Mouse (Mus musculus): Measurements from ENCODE around the gene Olfr960. TPM values are rescaled to one million over a fixed set of nuclear protein-coding genes. Genes with fewer than 3 reads are reported as not detected.

Olfr960 gene
- total RNA-seq, 2 experiments from 2014 or later: not detected

Other genes starting within 250 kb of the Olfr960 start
- not detected for gene Olfr951, start 234.0 kb upstream of the Olfr960 start, total RNA-seq (2021)
- gene Olfr952, start 194.2 kb upstream of the Olfr960 start, total RNA-seq (2021): not detected
- gene Olfr954, start 164.7 kb upstream of the Olfr960 start, total RNA-seq (2021): not detected
- not detected for gene Olfr955, start 149.4 kb upstream of the Olfr960 start, total RNA-seq (2021)
- gene Olfr44, start 127.4 kb upstream of the Olfr960 start, total RNA-seq (2021): not detected
- gene Olfr957, start 105.6 kb upstream of the Olfr960 start, total RNA-seq (2021): not detected
- gene Olfr958, start 67.3 kb upstream of the Olfr960 start, total RNA-seq (2021): not detected
- not detected for gene Olfr959, start 45.8 kb upstream of the Olfr960 start, total RNA-seq (2021)
- 1 to 10 TPM; 6.6 to 7.9 TPM for gene AW551984, start 17.0 kb upstream of the Olfr960 start, total RNA-seq (2021)
- gene Olfr148, start 10.7 kb upstream of the Olfr960 start, total RNA-seq (2021): not detected
- gene Olfr961, start 23.7 kb downstream of the Olfr960 start, total RNA-seq (2021): not detected
- not detected for gene Olfr963, start 45.8 kb downstream of the Olfr960 start, total RNA-seq (2021)
- not detected for gene Olfr149, start 85.7 kb downstream of the Olfr960 start, total RNA-seq (2021)
- not detected for gene Olfr965, start 90.0 kb downstream of the Olfr960 start, total RNA-seq (2021)
- gene Olfr150, start 109.6 kb downstream of the Olfr960 start, total RNA-seq (2021): not detected
- gene Olfr967, start 124.9 kb downstream of the Olfr960 start, total RNA-seq (2021): not detected
- not detected for gene Olfr968, start 161.9 kb downstream of the Olfr960 start, total RNA-seq (2021)
- not detected for gene Olfr969, start 169.6 kb downstream of the Olfr960 start, total RNA-seq (2021)
- not detected for gene Olfr970, start 187.5 kb downstream of the Olfr960 start, total RNA-seq (2021)
- gene Olfr971, start 215.5 kb downstream of the Olfr960 start, total RNA-seq (2021): not detected
- gene Olfr972, start 245.0 kb downstream of the Olfr960 start, total RNA-seq (2021): not detected

Measured in adrenal gland, postnatal 36 days (tissue).